Mouse (Mus musculus) T-cell, adult 66 days (primary cell): ENCODE results near the gene Arl4d. TPM values are rescaled to one million over a fixed set of nuclear protein-coding genes. Genes with fewer than 3 reads are reported as not detected.

ENCODE experiments used
- total RNA-seq, 2 experiments: library from RNA; stranded (reverse); gene quantifications; 3 replicates in 1 of 2; 4 replicates in 1 of 2; pipeline ENCODE4 v1.2.4; 2023

Gene Arl4d
- 1 to 10 TPM; 6.4 to 7.5 TPM for total RNA-seq

GRCm38 (mm10) chr11:101664825-101665635 lies at the start of gene Arl4d:
Gene Arl4d (plus strand): TSS chr11:101665541.

GRCm38 (mm10) chr11:101626995-101627856 lies 38.1 kb upstream of the Arl4d start, which contains the start of gene Rdm1:
Gene Rdm1 (plus strand): TSS chr11:101627195.

Other genes with a start within 250 kb of the Arl4d start
- gene Aarsd1, start 247.9 kb upstream of the Arl4d start, total RNA-seq: 10 to 100 TPM; 23.3 to 30.8 TPM
- gene Gm27029, start 240.7 kb upstream of the Arl4d start, total RNA-seq: 1 to 10 TPM in 1 of 2 experiments, under 1 TPM in 1; 0.90 to 1.3 TPM
- gene Rundc1, start 240.5 kb upstream of the Arl4d start, total RNA-seq: 10 to 100 TPM; 25.2 to 27.6 TPM
- 1 to 10 TPM; 5.3 to 8.5 TPM for gene Ptges3l, start 240.2 kb upstream of the Arl4d start, total RNA-seq
- gene Rpl27, start 223.2 kb upstream of the Arl4d start, total RNA-seq: 100 to 1,000 TPM; 134 to 149 TPM
- 10 to 100 TPM; 69.1 to 70.5 TPM for gene Ifi35, start 217.1 kb upstream of the Arl4d start, total RNA-seq
- gene Rnd2, start 200.5 kb upstream of the Arl4d start, total RNA-seq: 1 to 10 TPM in 1 of 2 experiments, under 1 TPM in 1; 0.62 to 1.5 TPM
- gene Vat1, start 199.3 kb upstream of the Arl4d start, total RNA-seq: 10 to 100 TPM; 11.5 to 13.2 TPM
- gene Brca1, start 113.6 kb upstream of the Arl4d start, total RNA-seq: 1 to 10 TPM; 1.5 to 4.2 TPM
- gene Nbr1, start 113.4 kb upstream of the Arl4d start, total RNA-seq: 100 to 1,000 TPM; 128 to 145 TPM
- gene Tmem106a, start 83.3 kb upstream of the Arl4d start, total RNA-seq: 10 to 100 TPM; 12.6 to 21.2 TPM
- not detected for gene Gm11634, start 66.3 kb upstream of the Arl4d start, total RNA-seq
- gene Rdm1, start 38.3 kb upstream of the Arl4d start, total RNA-seq: 10 to 100 TPM; 38.6 to 38.9 TPM
- 10 to 100 TPM; 84.1 to 85.7 TPM for gene Dhx8, start 67.4 kb downstream of the Arl4d start, total RNA-seq
- gene Etv4, start 119.8 kb downstream of the Arl4d start, total RNA-seq: not detected
- gene Meox1, start 228.8 kb downstream of the Arl4d start, total RNA-seq: not detected